Mouse (Mus musculus) cerebellum, adult 2 months (tissue): Measurements from ENCODE around the gene Olfr324. TPM values are rescaled to one million over a fixed set of nuclear protein-coding genes. Genes with fewer than 3 reads are reported as not detected.

Experiments used
- DNase-seq, 2 experiments: peaks; one replicate each; pipeline ENCODE4 v3.0.0; 2021
- H3K27ac ChIP-seq: fragments of 200-500 bp; 2 replicates; pipeline ENCODE4 v1.5.1; 2012; ENCODE audit warnings: low read length, control low read depth, inconsistent platforms; ENCODE audit not compliant: insufficient read depth
- H3K27me3 ChIP-seq: fragments of 200-500 bp; 2 replicates; pipeline ENCODE4 v1.6.1; 2012; ENCODE audit warnings: inconsistent platforms, mild to moderate bottlenecking, low read length, moderate library complexity; ENCODE audit not compliant: control insufficient read depth, insufficient read depth
- H3K4me1 ChIP-seq: fragments of 200-500 bp; 2 replicates; pipeline ENCODE4 v1.6.1; 2011; ENCODE audit warnings: low read length; ENCODE audit not compliant: control insufficient read depth, insufficient read depth
- H3K4me3 ChIP-seq: fragments of 200-500 bp; replicated peaks from 2 replicates; pipeline ENCODE3; 2011; ENCODE audit warnings: mild to moderate bottlenecking, low read depth, low read length, control low read depth; ENCODE audit not compliant: insufficient read depth
- CTCF ChIP-seq: fragments of 200-500 bp; IDR thresholded peaks from 2 replicates; pipeline ENCODE4 v1.5.1; 2011; ENCODE audit warnings: low read depth, mild to moderate bottlenecking, control low read depth, low read length, moderate library complexity, borderline replicate concordance; ENCODE audit not compliant: insufficient read depth
- POLR2A ChIP-seq: fragments of 200-500 bp; IDR thresholded peaks from 2 replicates; pipeline ENCODE4 v1.6.1; 2011; ENCODE audit warnings: low read length, control low read depth, borderline replicate concordance; ENCODE audit not compliant: insufficient read depth
- WGBS: fragments of 180-500 bp; shearing (Covaris S2); methylation state at CpG from one replicate; pipeline ENCODE4 v1.1.7; 2018; 5-methylcytosine and 5-hydroxymethylcytosine counted together
- polyA plus RNA-seq: library from polyadenylated mRNA; depleted of rRNA; stranded (reverse); fragments of >200 nt; gene quantifications from 2 replicates; pipeline ENCODE4 v1.2.3, GENCODE M21; 2012; rRNA removed

The Olfr324 gene
- polyA plus RNA-seq, 1 experiment = not detected

GRCm38 (mm10) chr11:58638176-58638701 is 43.3 kb downstream of the Olfr324 start:
- Histone ChIP-seq H3K27ac (no peak overlapping the region), H3K4me3 (no peak overlapping the region), H3K27me3 (no peaks in the 10 kb centered on the region; the same call in 1 of the 2 replicates), H3K4me1 (no peaks in the 10 kb centered on the region)
- DNase-seq = no peak
- 38% methylated on average over 7 of the region's 7 CpGs for WGBS
- TF ChIP-seq POLR2A (no peak), CTCF (no peak)

GRCm38 (mm10) chr11:58640272-58640867 is 45.5 kb downstream of the Olfr324 start, which contains the start of gene Trim58:
Gene Trim58, plus strand, starts transcription at chr11:58640465.
- DNase-seq = peak; percentile 4 to 20
- no peaks in the 10 kb centered on the region for H3K4me1 ChIP-seq
- no peak within 1 kb of the TSS for H3K27ac ChIP-seq
- H3K4me3 ChIP-seq = peak within 1 kb of the TSS; percentile 3
- H3K27me3 ChIP-seq = no peaks in the 10 kb centered on the region; the same call in 1 of the 2 replicates
- TF ChIP-seq CTCF (no peak), POLR2A (no peak)
- WGBS = 1% methylated on average over 34 of the region's 34 CpGs

- WGBS = 34% methylated on average over 14 of the region's 14 CpGs
- no peak for DNase-seq
- no peak overlapping the region for H3K4me3 ChIP-seq
- TF ChIP-seq POLR2A = no peak
- no peak for TF ChIP-seq CTCF
- H3K27me3 ChIP-seq = no peaks in the 10 kb centered on the region; the same call in 1 of the 2 replicates
- no peak overlapping the region for H3K27ac ChIP-seq
- H3K4me1 ChIP-seq = no peaks in the 10 kb centered on the region
Measured at GRCm38 (mm10) chr11:58641057-58641456, 46.1 kb downstream of the Olfr324 start.

- 78% methylated on average over 13 of the region's 13 CpGs for WGBS
- H3K27ac ChIP-seq = no peak overlapping the region
- H3K27me3 ChIP-seq = no peaks in the 10 kb centered on the region; the same call in 1 of the 2 replicates
- H3K4me1 ChIP-seq = no peaks in the 10 kb centered on the region
- no peak for DNase-seq
- H3K4me3 ChIP-seq = no peak overlapping the region
- TF ChIP-seq POLR2A = no peak
- no peak for TF ChIP-seq CTCF
Measured at GRCm38 (mm10) chr11:58641638-58642358, 46.9 kb downstream of the Olfr324 start.

- Histone ChIP-seq H3K4me3 (no peak overlapping the region), H3K27ac (no peak overlapping the region), H3K27me3 (no peaks in the 10 kb centered on the region; the same call in 1 of the 2 replicates), H3K4me1 (no peaks in the 10 kb centered on the region)
- no peak for DNase-seq
- TF ChIP-seq POLR2A (no peak), CTCF (peak; percentile 60; the same call in 1 of the 2 replicates)
- WGBS = 28% methylated on average over 6 of the region's 6 CpGs
Measured at GRCm38 (mm10) chr11:58643350-58643749, 48.4 kb downstream of the Olfr324 start.

Other genes with a start within 250 kb of the Olfr324 start
- gene Lypd8, start 216.1 kb upstream of the Olfr324 start, polyA plus RNA-seq = 0.08 and 0.10 TPM in 2 replicates
- not detected in 2 replicates for gene 1810065E05Rik, start 174.0 kb upstream of the Olfr324 start, polyA plus RNA-seq
- not detected in 2 replicates for gene Gm12253, start 162.6 kb upstream of the Olfr324 start, polyA plus RNA-seq
- not detected in 2 replicates for gene Lypd9, start 142.2 kb upstream of the Olfr324 start, polyA plus RNA-seq
- not detected in 2 replicates for gene Olfr30, start 132.8 kb upstream of the Olfr324 start, polyA plus RNA-seq
- gene Olfr332, start 102.6 kb upstream of the Olfr324 start, polyA plus RNA-seq = not detected in 2 replicates
- not detected in 2 replicates for gene Olfr331, start 92.5 kb upstream of the Olfr324 start, polyA plus RNA-seq
- not detected in 2 replicates for gene Olfr330, start 60.3 kb upstream of the Olfr324 start, polyA plus RNA-seq
- gene Olfr329-ps, start 48.7 kb upstream of the Olfr324 start, polyA plus RNA-seq = not detected in 2 replicates
- gene Olfr328, start 39.5 kb upstream of the Olfr324 start, polyA plus RNA-seq = 0.07 and 0.11 TPM in 2 replicates
- 0.08 TPM in 1 of 2 replicates, not detected in the other for gene Olfr224, start 24.6 kb upstream of the Olfr324 start, polyA plus RNA-seq
- gene Olfr325, start 17.4 kb upstream of the Olfr324 start, polyA plus RNA-seq = not detected in 2 replicates
- gene 2210407C18Rik, start 21.0 kb downstream of the Olfr324 start, polyA plus RNA-seq = not detected in 2 replicates
- gene Olfr323, start 35.4 kb downstream of the Olfr324 start, polyA plus RNA-seq = not detected in 2 replicates
- 0.28 and 0.29 TPM in 2 replicates for gene Trim58, start 45.4 kb downstream of the Olfr324 start, polyA plus RNA-seq
- gene Olfr322, start 63.7 kb downstream of the Olfr324 start, polyA plus RNA-seq = not detected in 2 replicates
- gene Olfr320, start 86.0 kb downstream of the Olfr324 start, polyA plus RNA-seq = not detected in 2 replicates
- not detected in 2 replicates for gene Olfr319, start 104.0 kb downstream of the Olfr324 start, polyA plus RNA-seq
- gene Olfr318, start 128.9 kb downstream of the Olfr324 start, polyA plus RNA-seq = not detected in 2 replicates
- 0.03 TPM in 1 of 2 replicates, not detected in the other for gene Olfr317, start 144.1 kb downstream of the Olfr324 start, polyA plus RNA-seq
- gene Olfr316, start 157.6 kb downstream of the Olfr324 start, polyA plus RNA-seq = not detected in 2 replicates
- not detected in 2 replicates for gene Olfr315, start 178.1 kb downstream of the Olfr324 start, polyA plus RNA-seq
- gene Olfr314, start 187.8 kb downstream of the Olfr324 start, polyA plus RNA-seq = not detected in 2 replicates
- 1.5 and 1.6 TPM in 2 replicates for gene Fam183b, start 206.8 kb downstream of the Olfr324 start, polyA plus RNA-seq
- not detected in 2 replicates for gene Olfr313, start 219.9 kb downstream of the Olfr324 start, polyA plus RNA-seq
- gene Olfr312, start 234.1 kb downstream of the Olfr324 start, polyA plus RNA-seq = not detected in 2 replicates
- not detected in 2 replicates for gene Olfr311, start 244.1 kb downstream of the Olfr324 start, polyA plus RNA-seq